Mouse (Mus musculus) lung, postnatal 36 days (tissue): Measurements from ENCODE around the gene Carns1.

Experiments
- DNase-seq: peaks from one replicate; pipeline ENCODE4 v3.0.0; 2022; ENCODE audit warnings: mixed read lengths

Gene Carns1

DNA sequence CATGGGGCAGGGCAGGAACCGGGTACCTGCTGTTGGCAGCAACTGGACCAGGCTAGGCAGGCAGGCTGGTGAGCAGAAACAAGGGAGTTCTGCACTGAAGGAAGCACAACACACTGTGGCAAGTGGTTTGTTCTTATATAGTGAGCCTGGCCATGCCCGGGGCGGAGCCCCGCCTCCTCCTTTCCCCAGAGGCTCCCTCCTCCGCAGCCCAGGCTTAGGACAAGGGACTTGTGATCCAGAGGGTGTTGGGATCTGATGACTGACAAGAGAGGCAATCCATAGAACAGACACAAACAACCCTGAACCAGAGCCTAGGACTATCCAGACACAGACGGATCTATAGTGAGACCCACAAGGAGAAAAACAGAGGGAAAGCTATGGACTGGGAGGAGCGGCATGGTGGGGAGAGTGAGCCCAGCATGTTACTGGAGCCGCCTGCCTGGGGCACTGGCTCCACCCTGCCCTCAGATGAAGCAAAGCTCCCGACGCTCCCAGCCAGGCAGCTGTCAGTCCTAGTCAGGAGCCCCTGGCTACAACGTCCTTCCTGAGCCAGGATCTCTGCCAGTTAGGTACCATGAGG lies at the start of gene Carns1:
Gene Carns1, minus strand, starts transcription at position 112 of the 580 bp plus-strand sequence.
- peak; percentile 56 for DNase-seq

DNA sequence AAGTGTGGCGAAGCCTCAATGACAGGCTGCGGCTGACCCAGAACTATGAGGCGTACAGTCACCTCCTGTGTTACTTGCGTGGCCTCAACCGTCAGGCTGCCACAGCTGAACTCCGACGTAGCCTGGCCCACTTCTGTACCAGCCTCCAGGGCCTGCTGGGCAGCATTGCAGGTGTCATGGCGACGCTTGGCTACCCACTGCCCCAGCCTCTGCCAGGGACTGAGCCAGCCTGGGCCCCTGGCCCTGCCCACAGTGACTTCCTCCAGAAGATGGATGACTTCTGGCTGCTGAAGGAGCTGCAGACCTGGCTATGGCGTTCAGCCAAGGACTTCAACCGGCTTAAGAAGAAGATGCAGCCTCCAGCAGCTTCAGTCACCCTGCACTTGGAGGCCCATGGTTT lies 46.9 kb upstream of the Carns1 start:
- peak; percentile 42 for DNase-seq

DNA sequence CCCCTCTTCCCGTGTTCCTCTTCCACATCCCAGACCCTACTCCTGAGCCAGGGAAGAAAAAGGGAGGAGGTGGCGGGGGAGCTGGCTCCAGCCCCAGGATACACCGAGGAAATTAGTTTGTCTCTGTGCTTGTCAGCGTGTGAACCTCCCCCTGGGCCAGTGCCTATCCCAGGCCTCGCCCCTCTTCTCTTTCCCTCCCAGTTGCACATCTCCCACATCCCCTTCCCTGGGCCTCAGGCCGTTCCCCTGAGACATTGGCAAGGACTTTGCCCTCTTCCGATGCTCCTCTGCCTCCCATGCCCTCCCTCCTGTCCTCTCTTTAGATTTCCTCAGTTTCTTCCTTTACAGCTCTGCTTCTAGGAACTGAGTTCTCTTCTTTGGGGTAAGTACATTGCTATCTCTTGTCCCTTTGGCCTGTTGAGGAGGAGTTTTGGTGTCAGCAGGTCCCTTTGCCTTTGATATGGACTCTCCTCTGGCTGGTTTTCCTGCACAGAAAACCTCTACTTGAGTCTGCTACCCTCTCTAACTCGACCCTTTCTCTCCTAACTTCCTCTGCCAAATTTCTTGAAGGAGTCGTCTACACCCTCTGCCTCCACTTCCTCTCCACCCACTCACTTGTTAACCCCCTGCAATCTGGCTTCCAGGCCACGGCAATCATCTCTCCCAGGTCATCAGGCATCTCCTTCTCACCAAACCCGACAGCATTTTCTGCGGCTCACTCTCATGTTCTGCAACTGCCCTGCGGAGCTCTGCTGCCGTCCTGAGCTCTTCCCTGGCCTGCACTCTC lies 45.9 kb upstream of the Carns1 start:
- peak; percentile 65 for DNase-seq

DNA sequence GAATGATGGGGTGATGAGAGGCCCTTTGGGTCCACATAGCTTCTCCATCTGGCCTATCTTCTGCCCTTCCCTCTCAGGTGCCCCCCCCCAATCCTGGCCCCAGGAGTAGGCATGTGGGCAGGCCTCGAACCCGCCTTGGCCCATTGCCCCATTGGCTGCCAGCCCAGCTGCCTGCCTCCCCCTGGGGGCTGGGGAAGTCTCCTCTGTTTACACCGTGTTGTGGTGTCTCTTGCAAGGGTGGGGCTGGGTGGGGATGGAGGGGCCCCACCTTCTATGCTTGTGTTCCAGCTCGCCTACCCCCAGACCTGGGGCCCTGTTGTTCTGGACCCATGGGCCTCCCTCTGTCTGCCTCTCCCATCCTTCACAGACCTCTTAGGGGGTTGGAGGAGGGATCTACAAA lies 45.1 kb upstream of the Carns1 start:
- no peak for DNase-seq

DNA sequence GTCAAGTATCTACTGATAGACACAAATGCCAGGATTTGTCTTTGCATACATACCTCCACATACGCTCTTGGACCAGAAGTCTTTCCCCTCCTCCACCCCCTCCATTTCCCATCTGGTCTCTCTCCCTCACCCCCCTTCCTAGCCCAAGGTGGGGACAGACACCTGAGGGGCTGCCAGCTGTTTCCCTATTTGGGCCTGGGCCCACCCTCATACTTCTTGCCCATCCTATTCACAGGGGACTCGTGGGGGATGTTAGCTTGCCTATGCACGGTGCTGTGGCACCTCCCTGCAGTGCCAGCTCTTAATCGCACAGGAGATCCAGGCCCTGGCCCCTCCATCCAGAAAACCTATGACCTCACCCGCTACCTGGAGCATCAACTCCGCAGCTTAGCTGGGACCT lies 44.7 kb upstream of the Carns1 start:
- no peak for DNase-seq

DNA sequence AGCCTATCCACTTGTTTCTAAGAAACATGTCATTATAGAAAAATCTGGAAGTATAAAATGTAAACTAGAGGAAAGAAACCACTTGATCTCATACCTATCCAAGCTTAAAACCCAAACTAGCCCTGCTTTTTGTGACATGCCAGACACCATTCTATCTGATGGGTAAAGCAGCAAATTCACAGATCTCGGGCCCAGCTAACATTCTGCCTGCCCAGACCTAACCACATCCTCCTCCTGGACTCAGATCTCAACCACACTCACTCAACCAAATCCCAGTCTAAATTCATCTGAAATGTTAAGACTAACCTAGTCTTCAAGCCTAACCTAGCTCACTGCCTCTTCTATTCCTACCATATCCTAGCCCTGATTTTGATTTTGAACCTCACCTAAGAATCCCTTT lies 43.5 kb upstream of the Carns1 start:
- DNase-seq, result no peak

DNA sequence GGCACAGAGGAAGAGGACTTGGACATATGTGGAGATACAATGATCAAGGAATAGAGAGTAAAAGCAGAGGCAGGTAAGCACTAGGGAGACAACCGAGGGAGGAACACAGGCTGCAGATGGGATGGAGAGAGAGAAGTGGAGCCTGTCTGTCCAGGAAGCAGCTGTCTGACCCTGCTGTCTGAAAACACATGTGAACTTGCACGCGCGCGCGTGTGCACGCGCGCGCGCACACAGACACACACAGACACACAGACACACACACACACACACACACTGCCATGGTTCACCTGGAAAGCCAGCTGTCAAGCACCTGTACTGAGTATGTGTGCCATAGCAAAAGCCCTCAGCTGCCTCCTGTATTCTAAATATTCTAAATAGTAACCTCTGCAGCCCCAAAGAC lies 43.0 kb upstream of the Carns1 start:
- no peak for DNase-seq

DNA sequence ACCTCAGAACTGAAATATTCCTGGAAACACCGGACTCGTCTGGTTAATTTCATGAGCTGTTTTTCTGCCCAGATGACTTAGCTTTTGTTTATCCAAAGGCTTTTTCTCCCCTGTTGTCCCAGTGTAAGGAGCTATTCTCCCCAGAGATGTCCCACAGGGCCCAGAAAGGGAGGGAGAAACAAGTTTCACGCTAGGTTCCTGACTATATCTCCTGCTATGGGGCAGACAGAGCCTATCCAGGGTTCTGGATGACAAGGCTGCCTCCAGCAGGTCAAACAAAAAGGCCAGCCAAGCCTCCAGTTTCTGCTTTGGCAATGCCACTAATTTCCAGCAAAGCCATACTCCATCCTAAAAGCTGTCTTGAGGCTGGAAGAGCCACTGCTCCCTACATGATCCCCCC lies 42.6 kb upstream of the Carns1 start:
- no peak for DNase-seq

DNA sequence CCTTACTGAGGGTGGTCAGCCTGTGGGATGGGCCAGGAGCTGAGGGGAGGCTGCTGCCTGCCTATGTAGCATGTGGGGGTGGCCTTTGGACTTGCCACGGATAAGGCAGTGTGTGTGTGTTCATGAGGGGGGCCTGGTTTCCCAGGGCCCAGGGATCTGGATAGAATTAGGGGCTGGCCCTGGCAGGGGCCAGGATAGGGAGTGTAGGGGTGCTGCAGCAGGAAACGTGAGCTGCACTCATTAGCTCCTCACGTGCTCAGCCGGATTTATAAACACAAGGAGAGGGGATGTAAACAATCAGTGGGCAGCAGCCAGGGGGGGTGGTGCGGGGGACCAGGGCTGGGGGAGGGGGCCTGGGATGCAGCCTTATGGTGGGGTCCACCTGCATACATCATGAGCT lies 41.9 kb upstream of the Carns1 start:
- DNase-seq, result no peak

DNA sequence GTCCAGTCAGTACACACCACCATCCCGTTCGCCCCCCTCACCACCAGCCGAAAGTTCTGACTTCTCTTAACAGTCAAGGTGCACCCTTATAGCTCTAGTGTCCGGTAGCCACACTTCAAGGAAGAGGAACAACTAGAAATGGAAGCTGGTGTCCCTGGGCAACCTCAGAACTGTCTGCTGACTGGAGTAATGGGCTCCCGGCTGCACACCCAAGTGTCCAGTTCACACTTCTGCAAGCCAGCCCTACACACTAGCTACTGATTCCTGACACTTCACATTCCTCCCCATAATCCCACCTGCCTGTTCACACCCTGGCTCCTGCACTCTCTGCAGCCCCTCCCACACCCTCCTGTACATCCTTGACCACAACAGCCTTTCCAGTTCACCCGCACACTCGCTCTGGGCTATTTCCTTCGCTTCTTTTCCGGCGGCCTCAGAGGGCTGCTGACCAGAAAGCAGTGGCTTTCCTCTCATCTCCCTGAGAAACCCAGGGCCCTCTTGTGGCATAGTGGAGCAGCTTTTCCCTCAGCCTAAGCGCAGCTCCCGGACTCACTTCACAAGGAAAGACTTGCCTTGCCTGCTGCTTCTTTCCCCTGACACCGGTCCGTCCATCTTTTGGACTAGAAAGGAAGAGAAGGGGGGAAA lies 40.9 kb upstream of the Carns1 start:
- DNase-seq, result peak; percentile 62

DNA sequence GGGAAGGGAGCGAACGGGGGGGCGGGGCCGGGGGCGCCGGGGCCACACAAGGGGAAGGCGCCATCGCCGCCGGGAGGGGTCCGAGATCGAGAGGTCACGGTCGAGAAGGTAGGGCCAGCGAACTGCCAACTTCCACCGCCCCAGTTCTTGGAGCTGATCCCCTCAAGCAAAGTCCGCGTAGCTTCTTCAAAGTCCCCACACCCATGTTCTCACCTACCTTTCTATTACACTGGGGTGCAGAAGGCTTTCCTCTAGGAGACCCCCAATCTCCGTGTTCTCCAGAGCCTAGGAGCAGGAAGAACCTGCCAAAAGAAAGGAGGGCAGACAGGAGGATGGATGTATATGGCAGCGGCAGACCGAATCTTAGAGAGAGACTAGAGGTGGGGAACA lies 40.2 kb upstream of the Carns1 start:
- DNase-seq, result no peak

DNA sequence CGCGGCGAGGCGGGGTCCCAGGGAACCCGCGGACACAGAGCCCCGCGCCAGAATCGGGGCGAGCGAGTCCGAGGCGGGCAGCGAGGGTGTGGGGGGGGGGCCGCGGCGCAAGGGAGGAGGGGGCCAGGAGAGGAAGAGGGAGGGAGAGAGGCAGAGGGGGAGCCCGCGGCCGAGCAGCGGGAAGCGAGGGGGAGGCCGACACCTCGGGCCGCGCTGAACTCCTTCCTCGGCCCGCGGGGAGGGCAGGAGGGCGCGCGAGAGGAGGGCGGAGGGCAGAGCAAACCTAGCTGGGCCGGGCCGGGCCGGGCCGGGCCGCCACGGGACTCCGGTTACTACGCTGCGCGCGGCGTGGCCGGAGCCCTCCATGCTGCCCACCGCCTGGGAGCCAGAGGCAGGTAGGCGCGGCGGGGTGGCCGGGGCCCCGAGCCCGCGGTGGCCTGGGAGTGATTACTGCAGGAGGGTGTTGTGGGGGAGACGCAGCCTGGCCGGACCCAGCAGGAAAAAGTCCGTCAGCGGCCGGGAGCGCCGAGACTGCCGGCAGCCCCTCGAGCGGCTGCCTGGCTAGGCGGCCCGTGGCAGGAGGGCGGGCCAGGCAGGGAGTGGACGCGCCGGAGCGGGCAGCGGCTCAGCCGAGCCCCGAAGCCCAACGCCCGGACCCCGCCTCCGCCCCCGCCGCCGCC lies 39.6 kb upstream of the Carns1 start:
- no peak for DNase-seq

DNA sequence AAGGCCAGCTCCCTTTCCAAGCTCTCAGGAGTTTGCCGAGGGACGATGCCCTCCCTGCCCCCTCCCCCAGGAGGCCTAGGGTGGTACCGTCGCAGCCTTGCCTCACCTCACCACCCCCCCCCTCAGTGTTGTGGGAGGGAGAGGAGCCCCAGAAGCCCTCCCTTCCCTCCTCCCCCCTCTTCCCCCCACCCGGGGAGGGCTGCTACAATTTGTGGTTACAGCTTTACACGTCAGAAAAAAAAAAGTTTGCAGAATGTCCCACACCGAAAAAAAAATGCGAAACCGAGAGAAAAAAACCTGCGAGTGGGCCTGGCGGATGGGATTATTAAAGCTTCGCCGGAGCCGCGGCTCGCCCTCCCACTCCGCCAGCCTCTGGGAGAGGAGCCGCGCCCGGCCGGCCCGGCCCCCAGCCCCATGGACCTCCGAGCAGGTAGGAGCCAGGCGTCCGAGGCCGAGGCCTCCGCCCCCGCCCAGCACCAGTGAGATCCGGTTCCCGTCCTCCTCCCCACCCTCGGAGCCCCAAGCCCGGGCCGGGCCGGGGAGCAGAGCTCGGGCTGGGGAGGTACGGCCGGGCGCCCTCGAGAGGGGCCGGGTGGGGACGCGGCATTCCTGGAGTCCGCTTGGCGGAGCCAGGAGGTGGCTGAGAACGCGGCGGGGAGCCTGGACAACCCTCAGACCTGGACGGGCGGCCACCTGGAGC lies 38.9 kb upstream of the Carns1 start, which contains the start of the genes Clcf1 and AC109138.7:
Gene Clcf1, plus strand, starts transcription at position 168 of the 700 bp plus-strand sequence.
Gene AC109138.7, plus strand, starts transcription at position 287 of the 700 bp plus-strand sequence.
- peak; percentile 76 for DNase-seq

DNA sequence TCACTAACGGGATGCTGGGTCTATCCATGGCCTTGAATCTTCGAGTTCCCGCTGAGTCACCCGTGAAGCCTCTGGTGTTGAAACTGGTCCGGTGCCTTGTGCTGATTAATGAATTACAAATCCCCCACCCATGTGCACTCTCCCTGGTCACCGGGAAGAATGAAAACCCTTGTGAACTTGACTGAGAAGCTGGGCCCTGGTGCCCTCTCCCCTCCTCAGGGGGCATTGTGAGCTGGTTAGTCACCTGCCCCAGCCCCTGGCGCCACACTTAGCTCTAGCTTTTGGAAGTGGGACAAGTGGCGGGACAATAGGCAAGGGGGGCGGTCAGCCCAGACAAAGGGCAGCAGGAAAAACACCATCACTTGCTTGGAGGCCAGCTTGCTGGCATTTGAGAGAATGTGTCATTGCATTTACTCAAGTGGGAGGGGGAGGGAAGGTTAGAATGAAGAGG lies 38.3 kb upstream of the Carns1 start:
- DNase-seq, result no peak

DNA sequence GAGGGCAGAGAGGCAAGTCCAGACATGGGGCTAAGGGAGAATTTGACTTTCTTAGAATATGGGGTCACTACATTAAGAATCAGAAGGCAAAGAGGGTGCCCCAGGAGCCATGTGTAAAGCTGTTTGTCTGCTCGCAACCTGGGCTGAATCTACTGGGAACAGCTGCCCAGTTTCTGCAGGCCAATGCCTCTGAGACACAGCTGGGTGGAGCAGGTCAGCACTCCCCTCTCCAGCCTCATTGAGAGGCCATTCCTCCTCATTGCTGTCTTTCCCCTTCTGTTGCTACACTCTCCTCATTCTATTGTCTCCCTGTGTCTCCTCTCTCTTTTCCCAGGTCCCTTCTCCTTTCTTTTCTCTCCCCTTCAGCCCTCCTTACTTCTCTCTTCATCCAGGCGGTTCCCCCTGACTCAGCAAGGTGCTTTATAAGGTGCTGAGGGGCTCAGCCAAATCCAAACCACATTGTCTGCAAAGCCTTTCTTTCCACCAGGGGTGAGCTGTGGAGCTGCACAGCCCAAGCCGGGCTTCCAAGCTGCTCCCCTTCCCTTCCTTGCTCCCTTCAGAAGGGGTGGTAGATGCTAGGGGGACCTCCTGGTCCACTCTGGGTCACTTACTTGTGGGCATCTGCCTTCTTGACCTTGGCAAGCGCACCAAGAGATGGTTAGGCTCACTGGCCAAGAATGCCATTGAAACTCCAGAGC lies 36.8 kb upstream of the Carns1 start:
- DNase-seq, result no peak

DNA sequence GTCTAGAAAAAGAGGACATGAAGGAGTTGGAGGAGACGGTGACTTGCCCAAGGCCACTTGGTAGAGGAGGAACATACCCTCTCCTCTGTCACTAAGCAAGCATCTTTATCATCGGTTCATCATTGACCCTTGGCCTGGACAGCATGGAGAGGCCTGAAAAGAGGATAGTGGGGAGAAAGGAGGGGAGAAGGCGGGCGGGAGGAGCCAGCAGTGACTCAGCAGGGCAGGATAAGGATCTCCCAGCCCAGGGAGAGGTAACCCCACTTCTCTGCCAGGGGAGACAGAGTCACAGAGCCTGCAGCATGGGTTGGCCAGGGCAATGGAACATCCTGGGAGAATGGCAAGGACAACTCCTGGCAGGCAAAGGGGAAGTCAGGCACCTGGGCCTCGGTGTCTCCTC lies 33.3 kb upstream of the Carns1 start:
- no peak for DNase-seq

DNA sequence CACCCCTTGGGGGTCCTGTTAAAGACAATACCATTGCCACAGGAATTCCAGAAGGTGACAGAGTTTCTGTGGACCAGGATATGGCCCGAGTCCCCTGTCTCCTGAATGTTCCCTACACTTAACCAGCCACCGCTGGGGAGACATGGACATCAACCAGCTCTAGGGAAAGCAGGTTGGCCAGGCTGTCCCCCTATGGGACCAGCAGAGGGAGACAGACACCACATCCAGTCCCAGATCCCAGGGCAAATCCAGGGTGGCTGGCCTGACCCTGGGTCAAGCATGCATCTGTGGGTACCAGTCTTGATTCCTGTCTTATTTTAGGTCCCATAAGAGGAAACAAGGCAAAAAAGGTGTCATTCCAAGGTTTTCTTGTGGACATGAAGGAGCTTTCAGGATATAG lies 31.7 kb upstream of the Carns1 start:
- DNase-seq, result peak; percentile 89

DNA sequence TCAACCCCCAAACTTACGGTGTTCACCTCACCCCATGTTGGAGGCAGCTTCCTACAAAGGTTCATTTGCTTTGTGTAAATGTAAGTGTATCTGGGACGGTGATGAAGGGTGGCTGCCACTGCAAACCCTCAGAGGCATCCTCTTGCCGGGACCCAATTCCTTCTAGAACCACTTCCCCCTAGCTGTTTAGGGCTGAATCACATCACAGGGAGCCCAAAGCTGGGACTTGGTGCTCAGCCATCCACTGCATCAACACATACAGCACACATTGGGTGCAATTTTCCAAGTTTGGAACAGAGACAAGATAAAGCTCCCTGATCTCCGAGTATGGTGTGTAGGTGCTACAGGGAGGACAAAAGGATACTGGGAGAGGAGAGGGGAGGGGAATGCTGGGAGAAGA lies 29.6 kb upstream of the Carns1 start:
- no peak for DNase-seq

DNA sequence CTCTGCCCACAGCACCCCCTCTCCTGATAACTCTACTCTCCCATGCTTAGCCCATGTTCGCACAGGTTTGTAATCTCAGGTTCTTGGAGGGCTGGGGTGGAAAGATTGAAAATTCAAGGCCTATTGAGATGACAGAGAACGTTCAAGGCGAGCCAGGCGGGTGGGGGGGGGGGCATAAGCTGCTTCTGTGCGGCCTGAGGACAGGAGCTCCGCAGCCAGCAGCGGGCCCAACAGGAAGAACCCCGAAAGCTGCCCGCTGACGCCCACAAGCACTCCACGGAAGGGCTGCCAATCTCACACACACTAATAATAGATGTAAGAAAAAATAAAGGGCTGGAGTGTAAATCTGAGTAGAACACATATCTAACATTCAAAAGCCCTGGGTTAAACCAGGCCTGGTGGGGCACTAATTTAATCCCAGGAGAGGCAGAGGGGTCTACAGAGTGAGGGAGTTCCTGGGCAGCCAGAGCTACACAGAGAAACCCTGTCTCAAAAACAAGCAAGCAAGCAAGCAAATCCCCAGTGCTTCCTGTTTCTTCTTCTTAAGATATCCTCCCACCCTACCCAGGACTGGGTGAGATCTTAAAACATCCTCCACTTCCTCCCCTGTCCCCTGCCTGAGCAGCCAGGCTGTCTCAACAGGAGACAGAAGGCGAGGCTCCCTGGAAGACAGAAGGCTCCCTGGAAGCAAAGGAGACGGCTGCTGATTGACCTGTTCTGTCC lies 28.5 kb upstream of the Carns1 start:
- DNase-seq, result peak; percentile 62

DNA sequence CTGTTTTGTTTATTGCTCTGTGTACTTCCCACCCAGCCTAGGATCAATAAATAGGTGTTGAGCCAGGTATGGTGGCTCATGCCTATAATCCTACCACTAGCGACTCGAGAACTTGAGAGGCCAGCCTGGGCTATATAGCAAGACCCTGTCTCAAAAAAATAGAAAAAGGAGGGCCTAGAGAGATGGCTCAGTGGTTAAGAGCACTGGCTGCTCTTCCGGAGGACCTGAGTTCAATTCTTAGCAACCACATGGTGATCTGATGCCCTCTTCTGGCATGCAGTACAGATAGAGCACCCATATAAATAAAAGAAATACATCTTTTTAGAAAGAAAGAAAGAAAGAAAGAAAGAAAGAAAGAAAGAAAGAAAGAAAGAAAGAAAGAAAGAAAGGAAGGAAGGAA lies 27.9 kb upstream of the Carns1 start:
- DNase-seq, result peak; percentile 56

DNA sequence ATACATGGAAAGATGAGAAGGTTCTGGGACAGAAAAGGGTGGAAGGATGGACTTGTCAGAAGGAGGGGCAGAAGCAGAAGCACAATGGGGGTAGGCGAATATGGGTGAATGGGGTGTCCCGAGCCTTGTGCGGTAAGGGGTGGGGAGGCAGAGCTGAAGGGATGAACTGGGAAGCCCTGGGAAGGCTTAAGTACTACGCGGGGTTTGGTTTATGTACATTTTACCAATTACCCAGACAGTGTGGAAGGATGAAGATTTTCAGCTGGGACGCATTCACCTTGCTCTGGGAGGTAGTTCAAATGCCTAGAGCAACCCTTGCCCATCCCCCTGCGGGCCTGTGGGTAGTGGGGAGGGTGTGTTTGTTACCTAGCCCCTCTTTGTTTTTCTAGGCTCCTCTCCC lies 26.9 kb upstream of the Carns1 start:
- DNase-seq, result no peak
